ENCODE assay signal across 11 mouse cellular contexts in the genomic region with DNA sequence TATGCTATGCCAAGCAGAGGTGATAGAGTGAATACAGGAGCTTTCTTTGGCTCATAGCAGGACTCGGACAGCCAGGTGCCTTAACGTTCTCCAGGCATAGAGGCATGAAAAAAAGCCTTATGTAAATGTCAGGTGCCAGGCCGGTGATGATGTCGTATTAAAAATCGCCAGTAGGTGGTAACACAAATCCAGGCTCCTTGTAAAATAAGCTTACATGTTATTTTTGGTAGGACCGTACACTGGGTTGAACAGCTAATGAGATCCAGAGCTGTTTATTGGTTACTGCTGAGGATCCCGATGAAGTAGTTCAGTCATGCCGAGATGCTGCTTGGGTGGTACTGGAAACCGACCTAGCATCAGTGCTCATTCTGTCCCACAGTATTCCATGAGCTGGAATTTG.
DNase-seq lines count a peak whose midpoint lies in the region; ATAC-seq and TF ChIP-seq lines count a peak whose summit lies in the region.
"Had no signal": no experiment of that assay in that cellular context is flagged by ENCODE, and none has a peak within 500 bp of the region (broad histone marks: within the 10 kb centered on the region; RNA-seq: fewer than 3 reads in every experiment).

No protein-coding gene starts in this region.

- no peaks in the 10 kb centered on the region for H3K9me3 ChIP-seq in heart, embryonic 15.5 days (replicated peaks)
- no peaks in the 10 kb centered on the region for H3K9me3 ChIP-seq in kidney, postnatal 0 days (replicated peaks; ENCODE audit: low read length)
- H3K9me3 ChIP-seq in forebrain, embryonic 12.5 days, result no peaks in the 10 kb centered on the region
- H3K9me3 ChIP-seq: embryonic facial prominence, embryonic 12.5 days; forebrain, embryonic 15.5 days; heart, embryonic 13.5 days had no signal

- no peaks in the 10 kb centered on the region for H3K36me3 ChIP-seq in heart, embryonic 15.5 days
- no peaks in the 10 kb centered on the region for H3K36me3 ChIP-seq in thymus, adult 2 months (ENCODE audit: control insufficient read depth, insufficient read depth, low read length)
- no peaks in the 10 kb centered on the region for H3K36me3 ChIP-seq in kidney, postnatal 0 days (ENCODE audit: insufficient read depth, low read length)
- H3K36me3 ChIP-seq in forebrain, embryonic 12.5 days (replicated peaks), result no peaks in the 10 kb centered on the region
- H3K36me3 ChIP-seq: embryonic facial prominence, embryonic 12.5 days; forebrain, embryonic 15.5 days; heart, embryonic 13.5 days had no signal

- no peak for TF ChIP-seq CTCF in thymus, adult 2 months (IDR thresholded peaks at IDR 0.05; ENCODE audit: borderline replicate concordance, control insufficient read depth, extremely low read depth, insufficient read depth, low read length, poor library complexity)
- TF ChIP-seq CTCF in kidney, postnatal 0 days (IDR thresholded peaks at IDR 0.05; ENCODE audit: low read depth), result peak; percentile 44; the same call in 1 of the 2 replicates
- TF ChIP-seq CTCF in cerebellum, adult 2 months (IDR thresholded peaks at IDR 0.05; ENCODE audit: borderline replicate concordance, insufficient read depth, low read depth, low read length), result no peak

- no peak overlapping the region for H3K9ac ChIP-seq in heart, embryonic 15.5 days
- H3K9ac ChIP-seq in kidney, postnatal 0 days (ENCODE audit: low read depth, low read length), result no peak overlapping the region
- H3K9ac ChIP-seq in forebrain, embryonic 12.5 days, result no peak overlapping the region
- H3K9ac ChIP-seq: embryonic facial prominence, embryonic 12.5 days; forebrain, embryonic 15.5 days; heart, embryonic 13.5 days had no signal

- DNase-seq in heart, postnatal 14 days, result no peak
- DNase-seq in thymus, adult 2 months, result no peak
- no peak for DNase-seq in thymus, postnatal 25 days
- DNase-seq in kidney, postnatal 0 days (ENCODE audit: low spot score), result peak; percentile 23
- DNase-seq in thymus, postnatal 4 days, result peak; percentile 56
- no peak for DNase-seq in cerebellum, adult 2 months

- intact Hi-C loops in heart, postnatal 14 days (cut with DNase I), result no loop called here

- H3K4me1 ChIP-seq in heart, embryonic 15.5 days (replicated peaks), result peaks cover 6% of the 10 kb centered on the region
- H3K4me1 ChIP-seq in thymus, adult 2 months (replicated peaks; ENCODE audit: control insufficient read depth, insufficient read depth, low read length), result peaks cover 6% of the 10 kb centered on the region
- no peaks in the 10 kb centered on the region for H3K4me1 ChIP-seq in kidney, postnatal 0 days (replicated peaks; ENCODE audit: insufficient read depth, low read length)
- H3K4me1 ChIP-seq in forebrain, embryonic 12.5 days, result peaks cover 7% of the 10 kb centered on the region
- no peaks in the 10 kb centered on the region for H3K4me1 ChIP-seq in cerebellum, adult 2 months (ENCODE audit: control insufficient read depth, insufficient read depth, low read length)

- ATAC-seq in heart, embryonic 15.5 days (replicated peaks; ENCODE audit: insufficient number of reproducible peaks, insufficient read depth, low FRiP score, low read depth), result no peak
- no peak; the same call in 1 of the 2 replicates for ATAC-seq in kidney, postnatal 0 days (replicated peaks; ENCODE audit: low FRiP score, low read depth)
- ATAC-seq in forebrain, embryonic 12.5 days (ENCODE audit: low FRiP score), result no peak
- ATAC-seq: forebrain, embryonic 15.5 days had no signal

- peak overlapping the region; percentile 8; the same call in 1 of the 2 replicates for H3K4me2 ChIP-seq in heart, embryonic 15.5 days
- H3K4me2 ChIP-seq in kidney, postnatal 0 days (ENCODE audit: low read length), result no peak overlapping the region
- H3K4me2 ChIP-seq in forebrain, embryonic 12.5 days, result no peak overlapping the region
- H3K4me2 ChIP-seq: embryonic facial prominence, embryonic 12.5 days; forebrain, embryonic 15.5 days; heart, embryonic 13.5 days had no signal

- no peak for TF ChIP-seq POLR2A in thymus, adult 2 months (IDR thresholded peaks at IDR 0.05; ENCODE audit: control insufficient read depth, extremely low read depth, insufficient read depth, low read length, poor library complexity)
- no peak for TF ChIP-seq POLR2A in cerebellum, adult 2 months (IDR thresholded peaks at IDR 0.05; ENCODE audit: borderline replicate concordance, insufficient read depth, low read length)

- no peak overlapping the region for H3K4me3 ChIP-seq in heart, embryonic 15.5 days
- H3K4me3 ChIP-seq in thymus, adult 2 months (ENCODE audit: control insufficient read depth, insufficient read depth, low read length), result peak overlapping the region; percentile 27; the same call in 1 of the 2 replicates
- no peak overlapping the region for H3K4me3 ChIP-seq in kidney, postnatal 0 days (replicated peaks; ENCODE audit: low read depth, low read length)
- H3K4me3 ChIP-seq in forebrain, embryonic 12.5 days (replicated peaks), result no peak overlapping the region
- no peak overlapping the region for H3K4me3 ChIP-seq in cerebellum, adult 2 months (replicated peaks; ENCODE audit: insufficient read depth, low read depth, low read length)
- H3K4me3 ChIP-seq: embryonic facial prominence, embryonic 12.5 days; forebrain, embryonic 15.5 days; heart, embryonic 13.5 days had no signal

- WGBS in heart, embryonic 15.5 days, result 66% methylated on average over 9 of the region's 9 CpGs
- WGBS in thymus, adult 2 months, result 16% methylated on average over 9 of the region's 9 CpGs
- 62% methylated on average over 9 of the region's 9 CpGs for WGBS in kidney, postnatal 0 days
- WGBS in forebrain, embryonic 12.5 days, result 79% methylated on average over 9 of the region's 9 CpGs
- WGBS in cerebellum, adult 2 months, result 74% methylated on average over 9 of the region's 9 CpGs

- H3K27ac ChIP-seq in heart, embryonic 15.5 days, result 0 out of 2 replicates have a peak overlapping the region, but pooled peaks have one; percentile 21
- peak overlapping the region; percentile 97 for H3K27ac ChIP-seq in thymus, adult 2 months (ENCODE audit: control insufficient read depth, insufficient read depth, low read length)
- no peak overlapping the region for H3K27ac ChIP-seq in kidney, postnatal 0 days
- H3K27ac ChIP-seq in forebrain, embryonic 12.5 days, result no peak overlapping the region
- H3K27ac ChIP-seq in cerebellum, adult 2 months (ENCODE audit: insufficient read depth, low read length), result no peak overlapping the region
- H3K27ac ChIP-seq: embryonic facial prominence, embryonic 12.5 days; forebrain, embryonic 15.5 days; heart, embryonic 13.5 days had no signal

- H3K27me3 ChIP-seq in heart, embryonic 15.5 days, result no peaks in the 10 kb centered on the region
- H3K27me3 ChIP-seq in thymus, adult 2 months (ENCODE audit: control insufficient read depth, insufficient read depth, low read length), result no peaks in the 10 kb centered on the region
- H3K27me3 ChIP-seq in kidney, postnatal 0 days (ENCODE audit: insufficient read depth, low read length), result no peaks in the 10 kb centered on the region
- peaks cover 4% of the 10 kb centered on the region; the same call in 1 of the 2 replicates for H3K27me3 ChIP-seq in forebrain, embryonic 12.5 days
- H3K27me3 ChIP-seq in cerebellum, adult 2 months (ENCODE audit: control insufficient read depth, insufficient read depth, low read length), result no peaks in the 10 kb centered on the region
- H3K27me3 ChIP-seq: embryonic facial prominence, embryonic 12.5 days; forebrain, embryonic 15.5 days; heart, embryonic 13.5 days had no signal

Comparison
In these comparisons a context has a peak if more than half of its experiments do, and no peak if none do; other contexts are left out.
1. DNase-seq: peak in kidney, postnatal 0 days (single experiment) and thymus, postnatal 4 days (single experiment); none in heart, postnatal 14 days (0 of 2), thymus, adult 2 months (single experiment), thymus, postnatal 25 days (single experiment) and cerebellum, adult 2 months (0 of 2).
2. H3K27ac ChIP-seq: peak in heart, embryonic 15.5 days (single experiment) and thymus, adult 2 months (single experiment); none in kidney, postnatal 0 days (single experiment), forebrain, embryonic 12.5 days (single experiment) and cerebellum, adult 2 months (single experiment).